Mouse (Mus musculus) erythroid progenitor cell, adult 5-6 weeks (primary cell): Measurements from ENCODE around the gene Fbxo31. TPM values are rescaled to one million over a fixed set of nuclear protein-coding genes. Genes with fewer than 3 reads are reported as not detected.
A peak's percentile ranks its signal among the peaks of the same experiment; 100 is the strongest.

ENCODE experiments used
- ATAC-seq: replicated peaks from 2 replicates; pipeline ENCODE4 v1.8.0; 2016; ENCODE audit warnings: moderate number of reproducible peaks, mild to moderate bottlenecking, moderate TSS enrichment, inconsistent platforms; ENCODE audit not compliant: poor library complexity, low FRiP score, severe bottlenecking
- total RNA-seq, 2 experiments: library from RNA; stranded (forward) in 1 of 2; stranded (reverse) in 1 of 2; fragments of 150-400 nt in 1 of 2; fragments of 186-747, 209-891 nt in 1 of 2; gene quantifications; 2 replicates each; pipeline versions ENCODE4 v1.2.3 to v1.2.4; 2015 to 2017; ENCODE audit warnings: low replicate concordance in 2 of 2

Fbxo31 gene
- total RNA-seq, 2 experiments from 2014 or later, result 1.5 to 1.7 TPM

GRCm38 (mm10) chr8:121558538-121558937 is 20.1 kb downstream of the Fbxo31 start:
- ATAC-seq, result no peak

- no peak for ATAC-seq
These were observed 20.9 kb downstream of the Fbxo31 start for GRCm38 (mm10) chr8:121557746-121558145.

- ATAC-seq, result no peak
These were observed 24.7 kb downstream of the Fbxo31 start for GRCm38 (mm10) chr8:121553831-121554475.

GRCm38 (mm10) chr8:121552506-121552905 is 26.1 kb downstream of the Fbxo31 start:
- no peak for ATAC-seq

GRCm38 (mm10) chr8:121551065-121551985 is 27.3 kb downstream of the Fbxo31 start:
- no peak for ATAC-seq

- no peak for ATAC-seq
These were observed 28.6 kb downstream of the Fbxo31 start for GRCm38 (mm10) chr8:121550056-121550455.

- ATAC-seq, result peak; percentile 71
These were observed 31.5 kb downstream of the Fbxo31 start for GRCm38 (mm10) chr8:121547132-121547531.

GRCm38 (mm10) chr8:121544936-121545335 is 33.7 kb downstream of the Fbxo31 start:
- no peak for ATAC-seq

GRCm38 (mm10) chr8:121544276-121544785 is 34.3 kb downstream of the Fbxo31 start, which contains the start of gene 1700018B08Rik:
TSS of gene 1700018B08Rik (minus strand) at chr8:121544320.
- no peak for ATAC-seq

- ATAC-seq, result no peak
These were observed 35.7 kb downstream of the Fbxo31 start for GRCm38 (mm10) chr8:121542901-121543300.

GRCm38 (mm10) chr8:121541862-121542261 is 36.7 kb downstream of the Fbxo31 start:
- ATAC-seq, result no peak

GRCm38 (mm10) chr8:121532381-121532780 is 46.2 kb downstream of the Fbxo31 start:
- ATAC-seq, result peak; percentile 37; the same call in 1 of the 2 replicates

GRCm38 (mm10) chr8:121530639-121531038 is 48.0 kb downstream of the Fbxo31 start:
- ATAC-seq, result no peak

GRCm38 (mm10) chr8:121528790-121529189 is 49.8 kb downstream of the Fbxo31 start:
- no peak for ATAC-seq

GRCm38 (mm10) chr8:121527751-121528150 is 50.9 kb downstream of the Fbxo31 start:
- ATAC-seq, result no peak

- ATAC-seq, result no peak
These were observed 51.6 kb downstream of the Fbxo31 start for GRCm38 (mm10) chr8:121526811-121527550.

GRCm38 (mm10) chr8:121525111-121525818 is 53.3 kb downstream of the Fbxo31 start:
- no peak for ATAC-seq

GRCm38 (mm10) chr8:121513429-121513828 is 65.2 kb downstream of the Fbxo31 start:
- peak; percentile 64; the same call in 1 of the 2 replicates for ATAC-seq

- no peak for ATAC-seq
These were observed 66.9 kb downstream of the Fbxo31 start for GRCm38 (mm10) chr8:121511751-121512150.
